Mouse (Mus musculus) granulocyte monocyte progenitor cell, adult 5-6 weeks (primary cell): Measurements from ENCODE around the gene Fyttd1. TPM values are rescaled to one million over a fixed set of nuclear protein-coding genes. Genes with fewer than 3 reads are reported as not detected.
"Not testable (repeated sequence)": the region's sequence is repeated elsewhere in the genome, so short reads cannot be mapped to it uniquely, and the experiment has no call there.

Source experiments
- ATAC-seq: replicated peaks from 2 replicates; pipeline ENCODE4 v1.8.0; 2016; ENCODE audit warnings: mild to moderate bottlenecking, moderate TSS enrichment, inconsistent platforms; ENCODE audit not compliant: poor library complexity, severe bottlenecking
- total RNA-seq, 2 experiments: library from RNA; stranded (forward) in 1 of 2; stranded (reverse) in 1 of 2; fragments of 200-712, 200-1000 nt in 1 of 2; fragments of >200 nt in 1 of 2; fragmentation: Nextera tagmentation in 1 of 2; gene quantifications; 2 replicates each; pipeline ENCODE4 v1.2.3; 2014 to 2017

Gene Fyttd1
- total RNA-seq (2014; fragmentation: Nextera tagmentation) (15.9 and 23.6 TPM in 2 replicates), total RNA-seq (2017) (58.2 and 68.9 TPM in 2 replicates)

- ATAC-seq, result peak; percentile 91
Observed at GRCm38 (mm10) chr16:32877343-32878156, at the start of gene Fyttd1, which contains the start of gene Rubcn. TSS of gene Fyttd1 (plus strand) at chr16:32877500. TSS of gene Rubcn (minus strand) at chr16:32877766.

- no peak for ATAC-seq
Observed at GRCm38 (mm10) chr16:32829104-32829503, 48.2 kb upstream of the Fyttd1 start.

GRCm38 (mm10) chr16:32831501-32831900, 45.8 kb upstream of the Fyttd1 start:
- ATAC-seq, result no peak

GRCm38 (mm10) chr16:32847103-32847502, 30.2 kb upstream of the Fyttd1 start:
- ATAC-seq, result no peak

- no peak for ATAC-seq
Observed at GRCm38 (mm10) chr16:32849042-32849830, 28.1 kb upstream of the Fyttd1 start.

- ATAC-seq, result no peak
Observed at GRCm38 (mm10) chr16:32853492-32854049, 23.7 kb upstream of the Fyttd1 start.

- no peak for ATAC-seq
Observed at GRCm38 (mm10) chr16:32854050-32854571, 23.2 kb upstream of the Fyttd1 start.

- no peak for ATAC-seq
Observed at GRCm38 (mm10) chr16:32856751-32857150, 20.5 kb upstream of the Fyttd1 start.

- ATAC-seq, result no peak
Observed at GRCm38 (mm10) chr16:32858356-32858755, 18.9 kb upstream of the Fyttd1 start.

GRCm38 (mm10) chr16:32858771-32859636, 18.3 kb upstream of the Fyttd1 start:
- ATAC-seq, result no peak

GRCm38 (mm10) chr16:32861813-32862385, 15.4 kb upstream of the Fyttd1 start:
- ATAC-seq, result no peak

GRCm38 (mm10) chr16:32865401-32865800, 11.9 kb upstream of the Fyttd1 start:
- ATAC-seq, result no peak

- ATAC-seq, result no peak
Observed at GRCm38 (mm10) chr16:32866713-32867112, 10.6 kb upstream of the Fyttd1 start.

GRCm38 (mm10) chr16:32867919-32868552, 9.3 kb upstream of the Fyttd1 start:
- peak; percentile 97 for ATAC-seq

- no peak for ATAC-seq
Observed at GRCm38 (mm10) chr16:32870231-32870630, 7.1 kb upstream of the Fyttd1 start.

- ATAC-seq, result no peak
Observed at GRCm38 (mm10) chr16:32873366-32873765, 3.9 kb upstream of the Fyttd1 start.

GRCm38 (mm10) chr16:32875281-32875680, 2.0 kb upstream of the Fyttd1 start:
- ATAC-seq, result not testable (repeated sequence)

- no peak for ATAC-seq
Observed at GRCm38 (mm10) chr16:32875847-32876246, 1.5 kb upstream of the Fyttd1 start.

GRCm38 (mm10) chr16:32876831-32877230, 469 bp upstream of the Fyttd1 start:
- ATAC-seq, result peak; percentile 38
